Mouse (Mus musculus): Measurements from ENCODE around the gene Gm17409. TPM values are rescaled to one million over a fixed set of nuclear protein-coding genes. Genes with fewer than 3 reads are reported as not detected.

The Gm17409 gene
- total and polyA plus RNA-seq, 3 experiments: not detected

- no peak overlapping the region for H3K9ac ChIP-seq (ENCODE audit: control insufficient read depth, low read depth, low read length, poor library complexity, severe bottlenecking)
- DNase-seq (ENCODE audit: low read depth, low spot score): no peak
- TF ChIP-seq HCFC1 (IDR thresholded peaks at IDR 0.05; ENCODE audit: low read depth, low read length): no peak
- no peak for TF ChIP-seq MXI1 (IDR thresholded peaks at IDR 0.05; ENCODE audit: low read depth, low read length)
- TF ChIP-seq GABPA (IDR thresholded peaks at IDR 0.05; ENCODE audit: low read depth, low read length): no peak
- no peak for TF ChIP-seq TCF12 (IDR thresholded peaks at IDR 0.05; ENCODE audit: low read depth, low read length)
- TF ChIP-seq POLR2AphosphoS2 (IDR thresholded peaks at IDR 0.05; ENCODE audit: low read length): no peak
- no peak for TF ChIP-seq RAD21 (IDR thresholded peaks at IDR 0.05; ENCODE audit: low read depth, low read length)
- no peak for TF ChIP-seq MAX (IDR thresholded peaks at IDR 0.05; ENCODE audit: low read length)
- TF ChIP-seq ELF1 (IDR thresholded peaks at IDR 0.05; ENCODE audit: low read depth, low read length): no peak
- TF ChIP-seq KAT2A (conservative IDR thresholded peaks at IDR 0.05; ENCODE audit: low read depth, low read length): no peak
- no peak for TF ChIP-seq CHD1 (IDR thresholded peaks at IDR 0.05; ENCODE audit: low read depth, low read length)
- TF ChIP-seq ZC3H11A (IDR thresholded peaks at IDR 0.05; ENCODE audit: low read depth, low read length): no peak
- TF ChIP-seq SIN3A (IDR thresholded peaks at IDR 0.05; ENCODE audit: low read length): no peak
- TF ChIP-seq ETS1 (IDR thresholded peaks at IDR 0.05; ENCODE audit: low read depth, low read length): no peak
- no peak for TF ChIP-seq NRF1 (IDR thresholded peaks at IDR 0.05; ENCODE audit: insufficient read depth, low read depth, low read length, poor library complexity, severe bottlenecking)
- no peak for TF ChIP-seq SMC3 (IDR thresholded peaks at IDR 0.05; ENCODE audit: low read depth, low read length)
- no peak for TF ChIP-seq MAFK (IDR thresholded peaks at IDR 0.05; ENCODE audit: borderline replicate concordance, low read depth, low read length)
- no peak for TF ChIP-seq GATA1 (IDR thresholded peaks at IDR 0.05; ENCODE audit: low read depth, low read length)
- TF ChIP-seq TAL1 (IDR thresholded peaks at IDR 0.05; ENCODE audit: low read length): no peak
- TF ChIP-seq UBTF (IDR thresholded peaks at IDR 0.05; ENCODE audit: borderline replicate concordance, insufficient read depth, low read depth, low read length): no peak
- no peak for TF ChIP-seq USF1 (IDR thresholded peaks at IDR 0.05; ENCODE audit: low read depth, low read length)
- no peaks in the 10 kb centered on the region for H3K27me3 ChIP-seq (ENCODE audit: control insufficient read depth in 1 of 2, insufficient read depth in 2 of 2, low read length in 2 of 2)
- no peaks in the 10 kb centered on the region for H3K9me3 ChIP-seq (replicated peaks; ENCODE audit: insufficient read depth, low read length)
- H3K4me3 ChIP-seq (ENCODE audit: control insufficient read depth in 1 of 2, insufficient read depth in 1 of 2, low read depth in 2 of 2, low read length in 2 of 2): no peak overlapping the region
- no peaks in the 10 kb centered on the region for H3K4me1 ChIP-seq (ENCODE audit: control insufficient read depth in 1 of 2, insufficient read depth in 2 of 2, low read length in 2 of 2)
- H3K27ac ChIP-seq (ENCODE audit: control insufficient read depth, low read depth, low read length): no peak overlapping the region
- no peaks in the 10 kb centered on the region for H3K36me3 ChIP-seq (ENCODE audit: control insufficient read depth in 1 of 2, insufficient read depth in 2 of 2, low read length in 2 of 2)
- no peaks in the 10 kb centered on the region for H3K79me2 ChIP-seq (ENCODE audit: control insufficient read depth, insufficient read depth, low read length, poor library complexity)
Measured at GRCm38 (mm10) chr2:58447001-58447400, 22.9 kb upstream of the Gm17409 start.

- Histone ChIP-seq H3K27ac (ENCODE audit: control insufficient read depth, low read depth, low read length) (no peak overlapping the region), H3K4me1 (ENCODE audit: control insufficient read depth in 1 of 2, insufficient read depth in 2 of 2, low read length in 2 of 2) (no peaks in the 10 kb centered on the region), H3K36me3 (ENCODE audit: control insufficient read depth in 1 of 2, insufficient read depth in 2 of 2, low read length in 2 of 2) (no peaks in the 10 kb centered on the region), H3K9ac (ENCODE audit: control insufficient read depth, low read depth, low read length, poor library complexity, severe bottlenecking) (no peak overlapping the region), H3K9me3 (replicated peaks; ENCODE audit: insufficient read depth, low read length) (no peaks in the 10 kb centered on the region), H3K79me2 (ENCODE audit: control insufficient read depth, insufficient read depth, low read length, poor library complexity) (no peaks in the 10 kb centered on the region), H3K4me3 (ENCODE audit: control insufficient read depth in 1 of 2, insufficient read depth in 1 of 2, low read depth in 2 of 2, low read length in 2 of 2) (no peak overlapping the region), H3K27me3 (ENCODE audit: control insufficient read depth in 1 of 2, insufficient read depth in 2 of 2, low read length in 2 of 2) (no peaks in the 10 kb centered on the region)
- TF ChIP-seq USF2 (IDR thresholded peaks at IDR 0.05; ENCODE audit: borderline replicate concordance in 1 of 2, insufficient read depth in 1 of 2, low read depth in 1 of 2, low read length in 2 of 2) (no peak), JUND (IDR thresholded peaks at IDR 0.05; ENCODE audit: low read depth, low read length) (no peak), MYB (IDR thresholded peaks at IDR 0.05; ENCODE audit: low read depth, low read length) (no peak), ETS1 (IDR thresholded peaks at IDR 0.05; ENCODE audit: low read depth, low read length) (no peak), GATA1 (IDR thresholded peaks at IDR 0.05; ENCODE audit: low read depth, low read length) (no peak), SMC3 (IDR thresholded peaks at IDR 0.05; ENCODE audit: low read depth, low read length) (no peak), UBTF (IDR thresholded peaks at IDR 0.05; ENCODE audit: borderline replicate concordance, insufficient read depth, low read depth, low read length) (no peak), E2F4 (IDR thresholded peaks at IDR 0.05; ENCODE audit: borderline replicate concordance, low read depth, low read length) (no peak), RCOR1 (IDR thresholded peaks at IDR 0.05; ENCODE audit: low read depth, low read length) (no peak), NELFE (IDR thresholded peaks at IDR 0.05; ENCODE audit: low read depth, low read length) (no peak), TAL1 (IDR thresholded peaks at IDR 0.05; ENCODE audit: low read length) (no peak), MEF2A (IDR thresholded peaks at IDR 0.05; ENCODE audit: extremely low read depth, insufficient replicate concordance, low read depth, low read length, poor library complexity, severe bottlenecking) (no peak), GABPA (IDR thresholded peaks at IDR 0.05; ENCODE audit: low read depth, low read length) (no peak), POLR2AphosphoS2 (IDR thresholded peaks at IDR 0.05; ENCODE audit: low read length) (no peak), ELF1 (IDR thresholded peaks at IDR 0.05; ENCODE audit: low read depth, low read length) (no peak)
- DNase-seq (ENCODE audit: low read depth, low spot score): no peak
Measured at GRCm38 (mm10) chr2:58454095-58454865, 15.6 kb upstream of the Gm17409 start.
